Mouse (Mus musculus): ENCODE results near the gene Itih5. TPM values are rescaled to one million over a fixed set of nuclear protein-coding genes. Genes with fewer than 3 reads are reported as not detected.
A peak's percentile ranks its signal among the peaks of the same experiment; 100 is the strongest.

Gene Itih5
- polyA plus RNA-seq, 1 experiment from 2014 or later = 35.4 TPM

- no peaks in the 10 kb centered on the region for H3K27me3 ChIP-seq (ENCODE audit: control insufficient read depth, insufficient read depth, low read length)
- no peaks in the 10 kb centered on the region for H3K9me3 ChIP-seq (ENCODE audit: control insufficient read depth, low read length)
- no peak for TF ChIP-seq CTCF (IDR thresholded peaks at IDR 0.05; ENCODE audit: low read depth)
- no peak for TF ChIP-seq EP300 (optimal IDR thresholded peaks at IDR 0.05)
- peak overlapping the region; percentile 37; the same call in 1 of the 2 replicates for H3K27ac ChIP-seq (replicated peaks)
- WGBS = 65% methylated on average over 7 of the region's 7 CpGs
- H3K4me3 ChIP-seq (ENCODE audit: low read depth, low read length) = no peak overlapping the region
- H3K4me2 ChIP-seq (replicated peaks; ENCODE audit: low read depth) = no peak overlapping the region
- DNase-seq (ENCODE audit: low spot score) (no peak), ATAC-seq (ENCODE audit: low FRiP score, low TSS enrichment) (peak; percentile 9; the same call in 1 of the 2 replicates)
- no peaks in the 10 kb centered on the region; the same call in 1 of the 2 replicates for H3K4me1 ChIP-seq (replicated peaks; ENCODE audit: control insufficient read depth, insufficient read depth)
- no peak overlapping the region for H3K9ac ChIP-seq (ENCODE audit: low read length)
- H3K36me3 ChIP-seq (ENCODE audit: control insufficient read depth, insufficient read depth, low read length) = no peaks in the 10 kb centered on the region
These were observed 62.6 kb downstream of the Itih5 start for GRCm38 (mm10) chr2:10215876-10216565.

- peak overlapping the region; percentile 37; the same call in 1 of the 2 replicates for H3K27ac ChIP-seq (replicated peaks)
- 34% methylated on average over 7 of the region's 7 CpGs for WGBS
- H3K4me2 ChIP-seq (replicated peaks; ENCODE audit: low read depth) = no peak overlapping the region
These were observed 63.3 kb downstream of the Itih5 start for GRCm38 (mm10) chr2:10216566-10217247.

GRCm38 (mm10) chr2:10221862-10222261, 68.5 kb downstream of the Itih5 start:
- ATAC-seq (ENCODE audit: low FRiP score, low TSS enrichment) (no peak), DNase-seq (ENCODE audit: low spot score) (no peak)
- no peak overlapping the region for H3K9ac ChIP-seq (ENCODE audit: low read length)
- 56% methylated on average over 4 of the region's 4 CpGs for WGBS
- no peak overlapping the region for H3K4me3 ChIP-seq (ENCODE audit: low read depth, low read length)
- no peak for TF ChIP-seq EP300 (optimal IDR thresholded peaks at IDR 0.05)
- TF ChIP-seq CTCF (IDR thresholded peaks at IDR 0.05; ENCODE audit: low read depth) = no peak
- no peak overlapping the region for H3K27ac ChIP-seq (replicated peaks)
- H3K4me1 ChIP-seq (replicated peaks; ENCODE audit: control insufficient read depth, insufficient read depth) = no peaks in the 10 kb centered on the region; the same call in 1 of the 2 replicates
- no peaks in the 10 kb centered on the region for H3K9me3 ChIP-seq (ENCODE audit: control insufficient read depth, low read length)
- H3K4me2 ChIP-seq (replicated peaks; ENCODE audit: low read depth) = no peak overlapping the region
- H3K36me3 ChIP-seq (ENCODE audit: control insufficient read depth, insufficient read depth, low read length) = no peaks in the 10 kb centered on the region
- H3K27me3 ChIP-seq (ENCODE audit: control insufficient read depth, insufficient read depth, low read length) = no peaks in the 10 kb centered on the region

More at GRCm38 (mm10) chr2:10216566-10217247, 63.3 kb downstream of the Itih5 start:
- no peaks in the 10 kb centered on the region for H3K36me3 ChIP-seq (ENCODE audit: control insufficient read depth, insufficient read depth, low read length)
- no peaks in the 10 kb centered on the region for H3K27me3 ChIP-seq (ENCODE audit: control insufficient read depth, insufficient read depth, low read length)
- no peak overlapping the region for H3K9ac ChIP-seq (ENCODE audit: low read length)
- H3K4me3 ChIP-seq (ENCODE audit: low read depth, low read length) = no peak overlapping the region
- TF ChIP-seq EP300 (optimal IDR thresholded peaks at IDR 0.05) (no peak), CTCF (IDR thresholded peaks at IDR 0.05; ENCODE audit: low read depth) (no peak)
- ATAC-seq (ENCODE audit: low FRiP score, low TSS enrichment) = peak; percentile 54; the same call in 1 of the 2 replicates
- H3K9me3 ChIP-seq (ENCODE audit: control insufficient read depth, low read length) = no peaks in the 10 kb centered on the region
- DNase-seq (ENCODE audit: low spot score) = peak; percentile 16
- no peaks in the 10 kb centered on the region; the same call in 1 of the 2 replicates for H3K4me1 ChIP-seq (replicated peaks; ENCODE audit: control insufficient read depth, insufficient read depth)

- TF ChIP-seq EP300 (optimal IDR thresholded peaks at IDR 0.05) = peak; percentile 54
- no peak for TF ChIP-seq CTCF (IDR thresholded peaks at IDR 0.05; ENCODE audit: low read depth)
- H3K36me3 ChIP-seq (ENCODE audit: control insufficient read depth, insufficient read depth, low read length) = no peaks in the 10 kb centered on the region
- no peak overlapping the region for H3K4me3 ChIP-seq (ENCODE audit: low read depth, low read length)
- no peak overlapping the region for H3K4me2 ChIP-seq (replicated peaks; ENCODE audit: low read depth)
- H3K27ac ChIP-seq (replicated peaks) = peak overlapping the region; percentile 65
- no peak overlapping the region for H3K9ac ChIP-seq (ENCODE audit: low read length)
- DNase-seq (ENCODE audit: low spot score) (no peak), ATAC-seq (ENCODE audit: low FRiP score, low TSS enrichment) (peak; percentile 53; the same call in 1 of the 2 replicates)
- H3K9me3 ChIP-seq (ENCODE audit: control insufficient read depth, low read length) = no peaks in the 10 kb centered on the region
- 35% methylated on average over 1 of the region's 1 CpGs for WGBS
- no peaks in the 10 kb centered on the region for H3K27me3 ChIP-seq (ENCODE audit: control insufficient read depth, insufficient read depth, low read length)
- H3K4me1 ChIP-seq (replicated peaks; ENCODE audit: control insufficient read depth, insufficient read depth) = no peaks in the 10 kb centered on the region
These were observed 73.5 kb downstream of the Itih5 start for GRCm38 (mm10) chr2:10226907-10227306.

DNA sequence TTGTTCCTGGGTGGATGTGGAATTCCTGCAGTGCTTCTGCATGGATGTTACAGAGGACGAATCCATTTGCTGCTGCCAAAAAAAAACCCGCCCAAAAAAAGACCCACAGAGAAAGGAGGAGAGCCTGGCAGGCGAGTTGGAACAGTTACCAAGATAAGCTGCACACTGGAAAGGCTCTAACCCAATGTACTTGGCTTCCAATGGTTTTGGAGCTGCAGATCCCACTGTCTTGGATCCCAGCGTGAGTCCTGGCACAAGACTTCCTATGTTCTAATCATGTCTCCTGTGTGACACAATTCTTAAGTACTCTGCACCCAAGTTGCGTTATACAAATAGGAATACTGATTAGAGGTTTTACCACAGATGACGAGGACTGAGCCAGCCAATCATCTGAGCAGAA, 78.6 kb downstream of the Itih5 start:
- H3K4me1 ChIP-seq (replicated peaks; ENCODE audit: control insufficient read depth, insufficient read depth) = no peaks in the 10 kb centered on the region
- WGBS = 55% methylated on average over 6 of the region's 6 CpGs
- no peaks in the 10 kb centered on the region for H3K27me3 ChIP-seq (ENCODE audit: control insufficient read depth, insufficient read depth, low read length)
- no peak for DNase-seq (ENCODE audit: low spot score)
- H3K27ac ChIP-seq (replicated peaks) = no peak overlapping the region
- no peak overlapping the region for H3K4me3 ChIP-seq (ENCODE audit: low read depth, low read length)
- H3K9me3 ChIP-seq (ENCODE audit: control insufficient read depth, low read length) = no peaks in the 10 kb centered on the region
- TF ChIP-seq EP300 (optimal IDR thresholded peaks at IDR 0.05) (no peak), CTCF (IDR thresholded peaks at IDR 0.05; ENCODE audit: low read depth) (no peak)
- no peaks in the 10 kb centered on the region for H3K36me3 ChIP-seq (ENCODE audit: control insufficient read depth, insufficient read depth, low read length)
- no peak overlapping the region for H3K9ac ChIP-seq (ENCODE audit: low read length)
- no peak; the same call in 1 of the 2 replicates for ATAC-seq (ENCODE audit: low FRiP score, low TSS enrichment)
- H3K4me2 ChIP-seq (replicated peaks; ENCODE audit: low read depth) = no peak overlapping the region

DNA sequence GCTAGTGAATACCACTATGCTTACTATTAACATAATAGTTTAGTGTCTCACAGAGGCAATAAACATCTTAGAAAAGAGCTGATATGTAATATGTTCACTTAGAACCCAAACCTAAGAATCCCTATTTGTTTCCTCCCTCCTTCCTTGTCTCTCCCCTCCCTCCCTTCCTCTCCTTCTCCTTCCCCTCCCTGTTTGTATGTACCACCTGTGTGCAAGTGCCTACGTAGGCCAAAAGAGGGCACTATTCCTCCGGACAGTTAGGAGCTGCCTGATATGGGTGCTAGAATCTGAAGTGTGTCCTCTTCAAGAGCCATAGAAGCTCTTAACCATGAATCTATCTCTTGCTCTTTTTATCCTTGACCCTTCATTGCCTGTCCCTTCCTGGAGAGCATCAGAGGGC, 83.2 kb downstream of the Itih5 start:
- Histone ChIP-seq H3K4me3 (ENCODE audit: low read depth, low read length) (no peak overlapping the region), H3K36me3 (ENCODE audit: control insufficient read depth, insufficient read depth, low read length) (0 out of 2 replicates have a peak, but pooled peaks cover 2% of the 10 kb centered on the region), H3K4me1 (replicated peaks; ENCODE audit: control insufficient read depth, insufficient read depth) (no peaks in the 10 kb centered on the region), H3K9ac (ENCODE audit: low read length) (no peak overlapping the region), H3K4me2 (replicated peaks; ENCODE audit: low read depth) (no peak overlapping the region), H3K27me3 (ENCODE audit: control insufficient read depth, insufficient read depth, low read length) (no peaks in the 10 kb centered on the region), H3K9me3 (ENCODE audit: control insufficient read depth, low read length) (no peaks in the 10 kb centered on the region), H3K27ac (replicated peaks) (no peak overlapping the region)
- WGBS = 98% methylated on average over 2 of the region's 2 CpGs
- TF ChIP-seq EP300 (optimal IDR thresholded peaks at IDR 0.05) (no peak), CTCF (IDR thresholded peaks at IDR 0.05; ENCODE audit: low read depth) (0 out of 2 replicates have a peak, but pooled peaks have one; percentile 14)
- ATAC-seq (ENCODE audit: low FRiP score, low TSS enrichment) (no peak), DNase-seq (ENCODE audit: low spot score) (no peak)

Data from stomach, postnatal 0 days (tissue).